Mouse (Mus musculus) stomach, postnatal 0 days (tissue): ENCODE measurements around the gene Ear6.
A peak's percentile ranks its signal among the peaks of the same experiment; 100 is the strongest.

Experiments
- CTCF ChIP-seq: IDR thresholded peaks from 2 replicates; pipeline ENCODE4 v1.5.1; 2016; ENCODE audit warnings: antibody characterized with exemption, low read depth, mild to moderate bottlenecking, moderate library complexity
- EP300 ChIP-seq: optimal IDR thresholded peaks from 2 replicates; pipeline ENCODE3; 2016; ENCODE audit warnings: antibody characterized with exemption

GRCm38 (mm10) chr14:51883527-51884030 is 30.1 kb downstream of the Ear6 start:
- TF ChIP-seq CTCF (peak; percentile 76), EP300 (no peak)
